Mouse (Mus musculus) thymus, postnatal 0 days (tissue): ENCODE measurements around the gene Tpte. TPM values are rescaled to one million over a fixed set of nuclear protein-coding genes. Genes with fewer than 3 reads are reported as not detected.
"Not testable (repeated sequence)": the region's sequence is repeated elsewhere in the genome, so short reads cannot be mapped to it uniquely, and the experiment has no call there.

ENCODE experiments used
- DNase-seq: peaks from one replicate; pipeline ENCODE4 v3.0.0-alpha.2; 2015; ENCODE audit warnings: low spot score
- polyA plus RNA-seq: library from polyadenylated mRNA; unstranded; fragments of >200 nt; fragmentation: Nextera tagmentation; extraction: Ambion mirVana; gene quantifications from 2 replicates; pipeline ENCODE4 v1.2.1, GENCODE M21; 2015

The Tpte gene
- polyA plus RNA-seq: not detected in 2 replicates

DNA sequence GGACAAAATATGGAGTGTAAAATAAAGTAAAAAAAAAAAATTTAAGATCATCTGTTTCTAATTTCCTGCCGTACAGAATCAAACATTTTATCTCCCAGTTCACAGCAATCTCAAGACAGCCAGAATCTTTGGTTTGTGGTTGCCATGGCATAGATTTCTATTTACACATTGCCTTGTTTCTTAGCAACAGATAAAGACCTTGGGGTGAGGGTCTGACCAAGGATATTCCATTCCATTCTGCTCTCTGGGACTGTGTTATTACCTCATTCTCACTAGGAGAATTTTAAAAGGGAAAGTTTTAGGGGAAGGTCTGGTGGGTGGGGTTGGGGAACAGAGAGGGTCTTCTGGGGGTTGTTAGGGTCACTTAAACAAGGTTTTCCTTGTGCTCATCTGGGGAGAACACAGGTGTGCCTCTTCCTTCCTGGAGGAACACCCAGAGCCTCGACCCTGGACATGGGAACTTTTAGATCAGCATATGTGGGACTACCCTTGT lies at the start of gene Tpte:
Tpte (plus strand) TSS at position 443 of the 493 bp plus-strand sequence.
- DNase-seq: no peak

DNA sequence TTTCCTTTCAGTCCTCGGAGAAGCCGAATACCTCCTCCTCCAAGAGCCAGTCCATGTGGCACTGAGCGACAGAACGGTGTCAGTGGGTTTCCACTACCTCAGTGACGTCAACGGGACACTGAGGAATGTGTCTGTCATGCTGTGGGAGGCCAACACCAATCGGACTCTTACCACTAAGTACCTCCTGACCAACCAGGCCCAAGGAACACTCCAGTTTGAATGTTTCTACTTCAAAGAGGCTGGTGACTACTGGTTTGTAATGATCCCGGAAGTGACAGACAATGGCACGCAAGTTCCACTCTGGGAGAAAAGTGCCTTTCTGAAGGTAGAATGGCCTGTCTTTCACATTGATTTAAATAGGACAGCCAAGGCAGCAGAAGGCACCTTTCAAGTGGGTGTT lies 40.3 kb upstream of the Tpte start:
- DNase-seq: no peak

DNA sequence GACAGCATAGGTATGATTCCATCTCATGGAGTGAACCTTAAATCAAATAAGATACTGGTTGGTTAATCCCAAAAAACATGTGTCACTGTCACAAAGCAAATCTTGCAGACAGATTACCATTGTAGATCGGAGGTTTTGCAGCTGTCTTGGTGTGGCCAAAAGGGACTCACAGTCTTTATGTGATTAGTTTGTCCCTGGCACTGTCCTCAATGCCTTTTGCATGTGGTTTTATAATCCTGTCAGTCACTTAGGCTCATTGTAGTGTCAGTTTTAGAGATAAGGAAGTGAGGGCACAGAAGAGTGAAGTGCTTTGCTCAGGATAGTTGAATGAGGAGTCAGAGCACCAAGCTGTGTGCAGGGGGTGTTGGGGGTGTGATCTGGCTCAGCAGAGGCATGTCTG lies 37.6 kb upstream of the Tpte start:
- no peak for DNase-seq

DNA sequence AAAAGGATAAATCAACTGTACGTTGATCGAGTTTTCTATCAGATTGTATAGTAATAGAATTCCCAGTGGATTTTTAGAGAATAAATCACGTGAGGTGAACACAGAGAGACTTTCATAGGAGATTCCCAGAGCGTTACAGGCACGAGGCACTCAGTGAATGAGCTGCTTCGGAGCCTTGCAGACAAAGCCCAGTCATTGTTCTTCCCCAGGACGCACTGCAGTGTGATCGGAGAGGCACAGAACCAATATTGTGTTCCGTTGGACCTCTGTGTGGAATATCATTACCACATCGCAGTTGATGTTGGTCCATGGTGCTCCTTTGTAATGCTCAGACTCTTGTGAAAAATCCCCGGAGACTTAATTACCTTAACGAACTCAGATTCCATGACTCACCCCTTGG lies 35.3 kb upstream of the Tpte start:
- no peak for DNase-seq

DNA sequence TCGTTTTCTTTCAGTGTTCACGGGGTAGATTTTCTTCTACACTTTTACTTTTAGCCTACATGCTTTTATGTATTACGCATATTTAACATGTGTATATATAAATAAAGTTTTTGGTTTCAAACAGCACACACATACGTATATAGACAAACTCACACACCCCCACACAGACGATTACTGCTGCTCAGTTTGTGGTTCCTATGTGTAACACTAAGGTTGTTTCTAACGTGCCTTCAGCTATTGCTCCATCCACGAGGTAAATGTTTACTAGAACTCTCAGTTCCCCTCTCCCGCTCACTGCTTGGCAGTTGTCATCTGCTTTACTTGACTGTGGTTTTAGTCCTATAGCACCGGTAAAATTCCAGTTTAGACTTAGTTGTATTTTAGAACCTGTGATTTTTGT lies 34.2 kb upstream of the Tpte start:
- no peak for DNase-seq

DNA sequence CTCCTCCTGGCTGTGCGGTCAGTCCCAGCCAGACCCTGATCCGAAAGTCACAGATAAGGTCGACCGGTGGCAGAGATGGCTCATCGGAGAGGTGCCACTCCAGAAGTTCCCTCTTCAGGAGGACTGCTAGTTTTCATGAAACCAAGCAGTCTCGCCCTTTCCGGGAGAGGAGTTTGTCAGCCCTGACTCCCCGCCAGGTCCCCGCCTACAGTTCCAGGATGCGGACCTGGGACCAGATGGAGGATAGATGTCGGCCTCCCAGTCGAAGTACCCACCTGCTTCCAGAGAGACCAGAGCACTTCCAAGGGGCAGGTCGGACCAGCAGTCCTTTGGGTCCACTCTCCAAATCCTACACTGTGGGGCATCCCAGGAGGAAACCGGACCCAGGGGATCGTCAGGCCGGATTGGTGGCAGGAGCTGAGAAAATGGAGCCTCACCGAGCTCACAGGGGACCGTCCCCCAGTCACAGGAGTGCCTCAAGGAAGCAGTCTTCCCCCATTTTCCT lies 24.2 kb upstream of the Tpte start:
- no peak for DNase-seq

DNA sequence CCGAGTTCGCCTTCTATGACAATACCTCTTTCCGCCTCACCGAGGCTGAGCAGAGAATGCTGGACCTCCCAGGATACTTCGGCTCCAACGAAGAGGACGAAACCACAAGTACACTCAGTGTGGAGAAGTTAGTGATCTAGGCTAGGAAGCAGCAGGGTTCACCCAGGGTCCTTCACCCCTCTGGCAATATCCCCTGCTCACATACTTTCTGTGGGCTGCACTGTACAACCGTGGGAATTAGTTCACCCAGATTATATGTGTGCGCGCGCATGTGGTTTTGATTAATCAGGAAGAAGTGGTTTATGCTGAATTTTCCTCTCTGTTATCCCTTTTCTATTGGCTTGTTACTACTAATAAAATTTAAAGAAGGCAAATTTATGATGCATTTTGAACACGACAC lies 23.7 kb upstream of the Tpte start:
- DNase-seq: no peak

DNA sequence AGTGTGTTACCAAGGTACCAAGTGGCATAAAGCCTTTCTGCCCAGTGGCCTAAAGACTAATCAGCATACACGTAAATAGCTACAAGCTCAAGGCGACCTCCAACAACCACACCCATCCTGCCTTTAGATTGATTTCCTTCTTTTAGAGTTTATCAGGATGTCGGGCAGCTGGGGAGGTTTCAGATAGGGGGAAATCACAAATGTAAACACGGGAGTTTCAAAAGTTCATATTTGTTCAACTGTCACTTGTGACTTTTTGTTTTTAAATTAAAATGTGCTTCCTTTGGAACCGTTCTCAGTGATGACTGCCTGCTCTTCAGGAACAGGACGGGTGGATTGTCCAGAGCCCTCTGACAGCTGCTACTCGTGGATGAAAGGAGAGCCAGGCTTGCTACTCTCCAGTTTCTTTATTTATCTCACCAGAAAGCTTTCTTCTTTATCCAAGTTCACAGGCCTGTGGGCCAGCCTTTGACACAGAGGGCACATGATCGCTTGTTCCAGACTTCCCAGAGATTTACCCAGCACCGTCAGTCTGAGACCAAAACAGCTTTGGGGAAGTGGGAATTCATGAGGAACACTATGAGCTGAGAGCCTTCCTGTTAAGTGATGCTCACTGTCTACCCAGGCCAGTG lies 23.0 kb upstream of the Tpte start:
- DNase-seq: no peak

DNA sequence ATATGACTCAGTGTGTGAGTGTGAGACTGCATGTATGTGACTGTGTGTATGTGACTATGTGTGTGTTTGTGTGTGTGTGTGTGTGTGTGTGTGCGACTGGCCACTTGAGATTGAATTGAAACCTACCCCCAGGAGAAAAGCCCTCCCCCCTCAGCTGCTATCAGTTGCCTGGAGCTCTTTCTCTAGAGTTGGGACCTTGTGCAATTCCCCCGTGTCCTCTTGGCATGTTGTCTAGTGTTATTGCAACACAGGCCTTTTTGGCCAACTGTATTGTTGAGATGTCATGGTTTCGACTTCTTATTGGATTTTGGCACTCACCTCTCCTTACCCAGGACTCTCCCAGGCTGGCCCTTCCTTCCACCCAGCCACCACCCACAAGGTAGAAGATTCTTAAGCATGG lies 21.0 kb upstream of the Tpte start:
- no peak for DNase-seq

DNA sequence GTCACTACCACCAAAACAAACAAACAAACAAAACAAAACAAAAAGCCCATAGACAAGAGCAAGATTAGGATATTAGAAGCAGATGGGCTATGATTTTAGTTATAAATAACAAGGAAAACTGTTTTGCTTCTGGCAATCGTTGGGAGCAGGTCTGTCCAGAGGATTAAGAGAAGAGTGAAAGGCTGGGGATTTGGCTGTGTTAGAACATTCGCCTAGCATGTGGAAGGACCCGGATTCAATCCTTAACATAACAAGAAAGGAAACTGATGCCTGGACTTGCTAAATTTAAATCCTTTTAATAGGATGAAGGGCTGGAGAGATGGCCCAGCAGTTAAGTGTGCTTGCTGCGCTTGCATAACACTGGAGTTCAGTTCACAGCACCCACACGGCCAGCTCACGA lies 18.9 kb upstream of the Tpte start:
- DNase-seq: no peak

DNA sequence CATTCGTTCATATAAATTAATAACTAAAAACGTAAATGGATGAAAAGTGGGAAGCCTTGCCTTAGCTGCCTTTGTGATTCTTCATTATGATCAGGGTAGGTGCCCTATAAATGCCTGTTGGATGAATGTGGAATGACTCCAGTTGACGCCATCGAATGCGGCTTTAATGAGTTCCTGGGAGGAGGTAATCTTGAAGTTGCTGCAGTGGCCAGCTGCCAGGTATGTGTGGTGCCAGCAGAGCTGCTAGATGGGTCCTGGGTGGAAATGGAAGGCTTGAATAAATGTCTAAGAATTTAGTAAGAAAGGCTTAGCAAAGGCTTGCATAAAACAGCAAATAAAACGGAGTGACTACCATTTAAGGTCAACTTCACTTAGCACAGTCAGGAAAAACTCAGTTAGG lies 18.5 kb upstream of the Tpte start:
- DNase-seq: no peak

DNA sequence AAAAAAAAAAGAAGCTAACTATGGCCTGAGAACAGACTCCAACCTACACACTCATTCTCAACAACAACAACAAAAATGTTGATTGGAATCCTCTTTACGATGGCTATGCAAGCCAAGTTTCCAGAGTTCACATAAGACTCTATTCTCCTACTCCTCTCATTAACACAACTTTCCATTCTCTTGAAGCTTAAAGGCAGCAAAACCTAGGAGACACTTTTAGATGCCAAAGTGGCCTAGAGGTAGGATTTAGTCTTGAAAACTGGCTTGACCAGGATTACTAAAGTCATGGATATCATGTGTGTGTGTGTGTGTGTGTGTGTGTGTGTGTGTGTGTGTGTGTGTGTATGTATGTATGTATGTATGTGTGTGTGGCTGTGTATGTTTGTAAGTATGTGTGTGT lies 18.0 kb upstream of the Tpte start:
- DNase-seq: no peak

DNA sequence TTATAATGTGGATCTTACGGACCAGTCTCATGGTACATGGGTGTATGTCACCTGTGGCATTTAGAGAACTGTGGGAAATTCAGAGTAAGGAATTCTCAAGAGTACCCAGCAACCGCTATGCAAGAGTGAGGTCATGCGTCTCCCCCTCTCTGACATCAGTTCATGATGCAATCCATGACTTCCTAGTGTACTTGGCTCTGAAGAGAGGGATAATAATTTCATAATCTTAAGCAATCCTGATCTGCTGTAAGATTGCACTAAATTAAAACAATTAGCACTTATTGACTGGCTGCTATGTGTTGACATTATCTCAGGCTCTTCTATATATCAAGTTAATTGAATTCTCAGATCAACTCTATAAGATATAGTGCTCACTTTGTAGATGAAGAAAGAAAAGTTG lies 16.4 kb upstream of the Tpte start:
- no peak for DNase-seq

DNA sequence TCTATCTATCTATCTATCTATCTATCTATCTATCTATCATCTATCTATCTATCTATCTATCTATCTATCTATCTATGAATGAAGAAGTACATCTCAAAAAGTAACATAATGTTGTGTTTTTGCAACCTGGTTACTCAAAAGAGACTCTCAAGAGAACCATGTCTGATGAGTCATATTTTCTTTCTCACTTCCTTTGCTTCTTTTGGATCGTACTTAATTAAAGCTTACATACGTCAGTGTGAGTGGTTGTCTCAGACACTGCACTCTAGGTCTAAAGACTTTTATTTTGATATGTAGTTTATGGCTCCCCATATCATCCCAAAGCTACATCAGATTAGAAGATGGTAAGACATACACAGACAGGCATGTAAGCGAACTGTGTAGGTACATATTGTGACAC lies 10.1 kb upstream of the Tpte start:
- no peak for DNase-seq

DNA sequence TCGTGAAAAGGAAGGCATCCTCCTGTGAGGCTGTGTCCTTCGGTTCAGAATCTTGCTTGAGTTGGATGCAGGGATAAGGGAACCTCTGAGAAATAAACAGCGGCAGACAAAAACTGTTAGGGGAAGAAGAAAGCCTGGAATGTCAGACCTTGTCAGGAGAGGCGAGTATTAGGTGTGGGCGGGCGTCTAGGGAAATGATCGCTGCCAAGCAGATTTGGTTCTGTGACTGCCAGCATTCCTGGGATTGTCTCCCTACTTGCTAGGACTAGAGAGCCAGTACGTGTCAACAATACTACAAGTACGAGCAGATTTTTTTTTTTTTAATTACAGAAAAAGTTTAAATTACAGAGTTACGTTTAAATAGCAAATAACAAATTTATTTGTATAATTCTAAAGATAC lies 8.6 kb upstream of the Tpte start:
- DNase-seq: no peak

DNA sequence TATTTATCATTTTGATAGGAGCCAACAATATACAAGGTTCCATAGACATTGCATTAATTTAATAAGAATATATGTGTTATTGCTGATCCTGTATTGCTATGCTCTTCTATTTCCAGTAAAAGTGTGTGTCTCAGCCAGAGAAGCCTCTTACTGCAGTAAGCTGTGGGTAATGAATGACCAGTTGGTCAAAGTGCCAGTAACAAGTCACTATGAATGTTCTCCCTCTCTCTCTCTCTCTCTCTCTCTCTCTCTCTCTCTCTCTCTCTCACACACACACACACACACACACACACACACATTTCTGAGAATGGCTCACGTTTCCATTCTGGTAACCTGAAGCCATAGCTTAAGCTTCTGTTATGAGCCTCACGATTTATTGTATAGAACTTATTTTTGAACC lies 19.1 kb downstream of the Tpte start:
- DNase-seq: no peak

DNA sequence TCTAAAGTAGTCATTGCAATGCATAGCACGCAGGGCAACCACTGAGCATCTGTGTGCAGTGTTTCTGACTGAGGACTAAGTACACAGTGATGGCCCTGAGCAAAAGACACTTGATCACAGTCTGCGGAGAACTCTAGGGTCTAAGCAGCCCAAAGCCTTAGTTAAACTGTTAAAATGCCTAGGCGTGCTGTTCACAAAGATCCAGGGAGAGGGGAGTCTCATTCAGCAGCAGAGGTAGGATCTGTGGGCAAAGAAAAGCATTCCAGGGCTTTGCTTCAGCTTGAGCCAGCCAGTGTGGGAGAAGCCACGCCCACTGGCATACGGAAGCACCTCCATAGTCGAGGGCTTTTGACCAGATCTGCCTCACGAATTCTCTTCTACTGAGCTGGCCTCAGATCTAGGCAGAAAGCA lies 19.7 kb downstream of the Tpte start:
- DNase-seq: no peak

DNA sequence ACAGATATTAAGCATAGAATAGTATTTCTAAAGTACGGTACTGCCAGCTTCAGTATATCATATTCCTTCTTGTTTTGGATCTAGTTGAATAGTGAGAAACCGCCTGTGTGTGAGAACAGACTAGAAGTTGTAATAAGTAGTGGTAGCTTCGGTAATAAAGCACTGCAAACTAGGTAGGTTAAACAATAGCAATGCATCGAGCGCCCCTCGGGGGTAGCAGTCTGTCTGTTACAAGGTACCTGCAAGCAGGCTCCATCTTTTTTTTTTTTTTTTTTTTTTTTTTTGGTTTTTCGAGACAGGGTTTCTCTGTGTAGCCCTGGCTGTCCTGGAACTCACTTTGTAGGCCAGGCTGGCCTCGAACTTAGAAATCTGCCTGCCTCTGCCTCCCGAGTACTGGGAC lies 20.8 kb downstream of the Tpte start:
- DNase-seq: not testable (repeated sequence)

DNA sequence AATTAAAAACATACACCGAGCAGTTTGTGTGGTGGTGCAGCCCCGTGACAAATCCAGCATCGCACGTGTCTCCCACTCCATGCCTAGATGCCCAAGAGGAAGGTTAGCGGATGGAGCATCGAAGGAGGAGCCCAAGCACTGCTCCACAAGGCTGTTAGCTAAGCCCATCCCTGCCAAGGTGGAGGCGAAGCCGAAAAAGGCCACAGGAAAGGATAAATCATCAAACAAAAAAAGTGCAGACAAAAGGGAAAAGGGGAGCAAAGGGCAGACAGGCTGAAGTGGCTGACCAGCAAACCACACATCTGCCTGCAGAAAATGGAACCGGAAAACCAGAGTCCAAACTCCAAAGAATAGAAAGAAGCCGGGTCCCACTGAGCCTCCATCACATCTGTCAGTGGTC lies 23.8 kb downstream of the Tpte start:
- DNase-seq: no peak

DNA sequence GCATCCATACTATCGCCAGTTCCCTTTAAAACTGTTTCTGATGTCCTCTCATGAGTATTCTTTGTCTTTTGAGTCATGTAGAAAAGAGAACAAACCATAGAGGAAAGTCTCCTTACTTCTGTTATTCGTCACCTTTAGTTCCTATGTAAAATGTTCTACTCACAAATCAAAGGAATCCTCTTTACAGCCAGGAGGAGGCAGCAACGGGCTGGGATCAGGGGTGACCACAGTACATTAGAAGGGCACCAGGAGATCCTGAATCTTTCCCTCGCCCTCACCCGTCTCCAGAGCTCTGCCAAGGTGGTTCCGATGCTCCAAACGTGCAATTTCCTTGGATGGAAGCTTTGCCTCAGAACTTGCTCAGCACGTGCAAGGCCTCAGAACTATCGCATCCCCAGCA lies 28.2 kb downstream of the Tpte start:
- no peak for DNase-seq

DNA sequence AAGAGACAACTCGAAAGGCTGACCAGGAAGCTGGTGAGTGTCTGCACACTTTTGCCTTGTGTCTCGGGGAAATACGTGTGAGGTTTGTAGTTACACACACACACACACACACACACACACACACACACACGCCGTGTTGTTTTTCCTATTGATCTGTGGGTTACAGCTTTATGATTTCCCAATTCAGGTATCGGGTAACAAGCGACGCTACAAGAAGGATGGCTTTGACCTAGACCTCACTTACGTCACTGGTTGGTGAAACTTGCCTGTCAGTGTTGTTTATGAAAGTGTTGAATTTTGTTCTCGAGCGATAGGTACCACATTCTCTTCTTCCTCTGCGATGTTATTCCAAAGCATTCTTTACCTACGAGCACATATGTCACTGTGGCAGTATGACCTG lies 52.2 kb downstream of the Tpte start:
- no peak for DNase-seq

DNA sequence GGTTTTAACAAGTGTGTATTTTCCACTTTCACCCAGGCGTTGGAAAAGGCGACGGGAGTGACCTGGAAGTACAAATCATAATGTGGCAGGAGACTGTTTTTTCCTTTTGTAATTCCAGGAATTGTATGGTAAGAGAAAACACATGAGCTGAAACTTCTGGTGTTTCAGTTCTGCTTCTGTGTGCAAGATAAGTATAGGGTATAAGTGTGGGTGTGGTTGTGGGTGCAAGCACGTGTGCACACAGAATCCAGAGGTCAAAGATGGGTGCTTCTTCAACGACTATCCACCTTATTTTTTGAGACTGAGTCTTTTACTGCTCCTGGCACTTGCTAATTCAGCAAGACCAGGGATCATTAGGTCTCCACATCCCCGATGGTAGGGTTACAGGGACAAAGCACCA lies 76.1 kb downstream of the Tpte start:
- DNase-seq: no peak

DNA sequence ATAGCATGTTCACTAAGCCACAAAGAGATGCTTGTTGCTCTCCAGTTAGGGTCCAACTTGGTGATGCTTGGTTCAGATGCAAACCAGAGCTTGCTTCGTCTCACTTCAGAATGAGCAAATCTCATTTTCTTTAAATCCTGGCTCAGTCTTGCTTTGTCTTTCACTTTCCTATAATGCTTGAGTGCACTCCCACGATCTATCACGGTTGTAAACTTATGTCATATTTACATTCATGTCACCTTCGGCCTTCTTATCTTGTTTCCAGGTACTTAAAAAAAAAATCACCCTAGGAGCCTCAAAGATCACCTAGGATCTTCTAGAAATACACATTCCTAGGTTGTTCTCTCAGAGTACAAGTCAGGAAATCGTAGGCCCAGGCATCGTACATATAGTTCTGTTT lies 76.6 kb downstream of the Tpte start:
- DNase-seq: no peak

DNA sequence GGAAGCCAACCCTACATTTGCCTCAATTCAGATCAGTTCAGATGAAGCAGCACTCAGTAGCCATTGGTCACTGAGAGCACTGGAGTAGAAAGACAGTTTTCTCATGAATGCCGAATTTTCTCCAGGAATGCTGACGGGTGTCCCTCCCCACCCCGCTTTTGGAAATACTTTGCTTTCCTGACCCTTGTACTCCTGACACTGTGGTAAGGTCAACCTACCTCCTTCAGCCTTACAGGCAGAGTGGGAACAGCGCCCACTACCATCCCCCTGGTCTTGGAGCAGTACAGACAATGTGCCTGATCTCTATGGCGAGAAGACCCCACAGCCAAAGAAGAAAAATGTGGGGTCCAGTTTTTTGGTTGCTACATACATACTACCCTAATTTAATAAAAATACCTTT lies 93.1 kb downstream of the Tpte start:
- no peak for DNase-seq
